Mouse (Mus musculus): ENCODE results near the gene Spag16.

DNA sequence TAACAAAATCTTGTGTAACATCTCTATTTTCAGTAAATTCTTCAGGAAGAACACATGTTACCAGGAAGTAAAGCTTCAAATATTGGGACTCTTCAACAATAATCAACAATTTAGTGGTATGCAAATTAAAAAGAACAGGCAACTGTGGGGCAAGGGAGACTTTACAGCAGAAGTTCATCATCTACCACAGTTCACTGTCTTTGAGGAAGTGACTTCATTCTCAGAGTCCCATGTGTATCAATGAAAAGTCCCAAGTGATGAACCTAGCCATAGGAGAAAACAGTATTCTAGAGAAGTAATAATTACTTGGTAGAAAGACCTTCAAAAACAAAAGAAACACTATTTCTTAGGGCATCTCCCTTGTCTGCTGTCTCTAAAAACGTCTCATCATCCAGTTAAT is 457.4 kb downstream of the Spag16 start:
- TF ChIP-seq POLR2A (IDR thresholded peaks at IDR 0.05; ENCODE audit: insufficient read length, low read depth) (no peak), TCF3 (IDR thresholded peaks at IDR 0.05; ENCODE audit: insufficient read length, low read depth) (no peak), MYOG (IDR thresholded peaks at IDR 0.05; ENCODE audit: control insufficient read depth in 1 of 3, insufficient read depth in 1 of 3, insufficient read length in 2 of 3, low read depth in 2 of 3) (no peak), USF1 (IDR thresholded peaks at IDR 0.05; ENCODE audit: low read depth) (no peak), CEBPB (IDR thresholded peaks at IDR 0.05; ENCODE audit: insufficient read depth, poor library complexity, severe bottlenecking) (no peak), MYOD1 (IDR thresholded peaks at IDR 0.05; ENCODE audit: control insufficient read depth in 1 of 3, insufficient read length in 2 of 3, low read depth in 2 of 3) (no peak), REST (IDR thresholded peaks at IDR 0.05; ENCODE audit: insufficient read depth, insufficient read length) (no peak), E2F4 (IDR thresholded peaks at IDR 0.05; ENCODE audit: insufficient read depth) (no peak), POLR2AphosphoS2 (IDR thresholded peaks at IDR 0.05; ENCODE audit: insufficient read length, low read depth) (no peak), MAX (IDR thresholded peaks at IDR 0.05; ENCODE audit: low read depth) (no peak)

All from myocyte (in vitro differentiated cells).